Mouse (Mus musculus) lung, postnatal 0 days (tissue): ENCODE results near the gene Cbx1.

Source experiments
- CTCF ChIP-seq: IDR thresholded peaks from 2 replicates; pipeline ENCODE4 v1.5.1; 2016; ENCODE audit warnings: antibody characterized with exemption, mild to moderate bottlenecking
- EP300 ChIP-seq: IDR thresholded peaks from 2 replicates; pipeline ENCODE4 v1.6.1; 2016; ENCODE audit warnings: antibody characterized with exemption, mild to moderate bottlenecking, control low read depth

GRCm38 (mm10) chr11:96776968-96777962 lies 11.7 kb upstream of the Cbx1 start, which contains the start of gene Snx11:
- TF ChIP-seq CTCF (peak; percentile 78), EP300 (peak; percentile 39; the same call in 1 of the 2 replicates)
